In the genomic region with DNA sequence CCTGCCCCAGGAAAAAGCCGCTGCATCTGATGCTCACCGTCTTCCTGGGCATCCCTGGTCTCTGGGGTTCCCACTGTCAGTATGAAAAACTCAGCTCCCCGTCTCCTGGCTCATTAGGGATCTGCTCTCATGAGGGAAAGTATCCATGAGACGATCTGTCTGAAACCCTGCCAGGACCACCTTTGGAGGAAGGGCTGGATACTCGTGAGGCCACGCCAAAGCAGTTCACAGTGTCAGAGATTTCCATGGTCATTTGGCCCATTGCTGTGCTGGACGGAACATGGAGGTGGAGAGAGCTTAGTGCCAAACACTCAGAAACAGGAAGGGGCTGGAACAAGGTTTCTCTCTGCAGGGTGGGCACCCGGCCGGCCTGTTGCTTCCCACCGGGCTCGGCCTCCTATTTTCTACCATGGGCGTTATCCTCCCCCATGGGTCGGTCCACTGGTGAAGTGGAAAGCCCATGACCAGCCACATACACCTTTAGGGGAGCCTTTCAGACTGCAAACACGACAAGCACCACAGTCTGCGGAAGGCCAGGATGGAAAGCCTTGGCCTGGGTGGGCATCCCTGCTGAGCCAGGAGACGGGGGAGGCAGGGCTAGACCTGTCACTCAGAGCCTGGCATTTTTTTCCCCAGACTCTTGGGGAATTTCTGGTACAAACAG, we compare ENCODE assay signal across 16 mouse cellular contexts.
"Had no signal": no experiment of that assay in that cellular context is flagged by ENCODE, and none has a peak within 500 bp of the region (broad histone marks: within the 10 kb centered on the region; RNA-seq: fewer than 3 reads in every experiment).

No protein-coding gene starts in this region.

- ATAC-seq: liver, embryonic 12.5 days had no signal

- H3K27ac ChIP-seq: kidney, postnatal 0 days; limb, embryonic 15.5 days; liver, embryonic 12.5 days; midbrain, embryonic 10.5 days; neural tube, embryonic 13.5 days; stomach, embryonic 15.5 days had no signal

- H3K27me3 ChIP-seq: limb, embryonic 15.5 days; neural tube, embryonic 13.5 days; stomach, embryonic 15.5 days had no signal

- H3K4me2 ChIP-seq: limb, embryonic 15.5 days; liver, embryonic 12.5 days; lung, embryonic 14.5 days; neural tube, embryonic 13.5 days; stomach, embryonic 15.5 days had no signal

- H3K4me3 ChIP-seq: limb, embryonic 15.5 days; liver, embryonic 12.5 days; midbrain, embryonic 10.5 days; neural tube, embryonic 13.5 days; stomach, embryonic 15.5 days had no signal

- H3K9me3 ChIP-seq: limb, embryonic 15.5 days; liver, embryonic 12.5 days; midbrain, embryonic 10.5 days; neural tube, embryonic 13.5 days; stomach, embryonic 15.5 days had no signal

- H3K36me3 ChIP-seq: limb, embryonic 15.5 days; liver, embryonic 12.5 days; stomach, embryonic 15.5 days had no signal

- H3K4me1 ChIP-seq: limb, embryonic 15.5 days; neural tube, embryonic 13.5 days had no signal

- DNase-seq: kidney, postnatal 36 days; layer of hippocampus, adult 9-11 months; layer of hippocampus, postnatal 36 days; lung, embryonic 14.5 days; lung, postnatal 10 days; lung, postnatal 4 days; midbrain, embryonic 14.5 days; retina, postnatal 1 day; right cerebral cortex, postnatal 14 days; thymus, postnatal 36 days had no signal

- H3K9ac ChIP-seq: limb, embryonic 15.5 days; liver, embryonic 12.5 days; lung, embryonic 14.5 days; neural tube, embryonic 13.5 days; stomach, embryonic 15.5 days had no signal
